Mouse (Mus musculus) liver, embryonic 15.5 days (tissue): Measurements from ENCODE around the gene Ccdc116. TPM values are rescaled to one million over a fixed set of nuclear protein-coding genes. Genes with fewer than 3 reads are reported as not detected.

Experiments used
- ATAC-seq: fragments of 200-750 bp; cut with Nextera tagmentation; 2 replicates; pipeline ENCODE4 v1.8.0; 2017; ENCODE audit warnings: moderate number of reproducible peaks, mild to moderate bottlenecking, moderate library complexity; ENCODE audit not compliant: insufficient read depth
- H3K27ac ChIP-seq: fragments of 300-500 bp; sonication (generic); replicated peaks from 2 replicates; pipeline ENCODE4 v1.5.1; 2015; ENCODE audit warnings: mild to moderate bottlenecking, inconsistent platforms
- H3K27me3 ChIP-seq: fragments of 300-500 bp; sonication (generic); 2 replicates; pipeline ENCODE4 v1.6.1; 2015; ENCODE audit warnings: mild to moderate bottlenecking, inconsistent platforms
- H3K36me3 ChIP-seq: fragments of 300-500 bp; sonication (generic); replicated peaks from 2 replicates; pipeline ENCODE4 v1.6.1; 2015; ENCODE audit warnings: moderate library complexity, mild to moderate bottlenecking, inconsistent platforms
- H3K4me1 ChIP-seq: fragments of 300-500 bp; sonication (generic); replicated peaks from 2 replicates; pipeline ENCODE4 v1.6.1; 2015; ENCODE audit warnings: inconsistent platforms
- H3K4me2 ChIP-seq: fragments of 300-500 bp; sonication (generic); 2 replicates; pipeline ENCODE4 v1.6.1; 2015; ENCODE audit warnings: moderate library complexity, mild to moderate bottlenecking, inconsistent platforms
- H3K4me3 ChIP-seq: fragments of 300-500 bp; sonication (generic); replicated peaks from 2 replicates; pipeline ENCODE4 v1.5.1; 2015; ENCODE audit warnings: mild to moderate bottlenecking, inconsistent platforms
- H3K9ac ChIP-seq: fragments of 300-500 bp; sonication (generic); 2 replicates; pipeline ENCODE4 v1.6.1; 2015; ENCODE audit warnings: moderate library complexity, mild to moderate bottlenecking, inconsistent platforms
- H3K9me3 ChIP-seq: fragments of 300-500 bp; sonication (generic); replicated peaks from 2 replicates; pipeline ENCODE4 v1.6.1; 2016; ENCODE audit warnings: inconsistent platforms
- WGBS: fragments of 180-500 bp; shearing (Covaris S2); methylation state at CpG from one replicate; pipeline ENCODE4 v1.1.7; 2015; ENCODE audit warnings: mixed read lengths; ENCODE audit not compliant: insufficient replicate concordance; 5-methylcytosine and 5-hydroxymethylcytosine counted together
- polyA plus RNA-seq: library from polyadenylated mRNA; unstranded; fragments of >200 nt; fragmentation: Nextera tagmentation; extraction: Ambion mirVana; gene quantifications from 2 replicates; pipeline ENCODE4 v1.2.1, GENCODE M21; 2015

The Ccdc116 gene
- polyA plus RNA-seq, 1 experiment from 2014 or later: 0.26 TPM

DNA sequence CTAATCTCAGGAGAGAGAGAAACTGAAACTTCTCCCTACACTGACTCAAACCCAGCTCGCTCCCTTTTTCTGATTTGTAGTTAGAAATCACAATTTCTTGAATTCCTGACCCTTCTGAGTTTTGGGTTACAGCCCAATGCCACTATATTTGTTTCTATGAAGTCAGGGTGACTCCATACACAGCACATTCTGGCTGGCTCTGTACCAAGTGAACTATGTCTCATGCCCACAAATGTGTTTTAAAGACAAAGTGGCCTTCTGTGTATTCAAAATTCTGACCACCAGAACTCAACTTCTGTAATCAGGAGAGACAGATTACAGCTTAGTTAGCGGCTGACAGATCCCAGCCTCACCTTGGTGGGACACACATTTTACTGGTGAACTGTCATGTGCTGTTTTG lies 7.3 kb upstream of the Ccdc116 start:
- peaks cover 74% of the 10 kb centered on the region for H3K36me3 ChIP-seq
- H3K9me3 ChIP-seq: no peaks in the 10 kb centered on the region
- no peak overlapping the region for H3K4me2 ChIP-seq
- ATAC-seq: no peak
- no peak overlapping the region for H3K27ac ChIP-seq
- H3K4me1 ChIP-seq: no peaks in the 10 kb centered on the region
- no peaks in the 10 kb centered on the region for H3K27me3 ChIP-seq
- 80% methylated on average over 2 of the region's 2 CpGs for WGBS
- no peak overlapping the region for H3K9ac ChIP-seq
- no peak overlapping the region for H3K4me3 ChIP-seq

DNA sequence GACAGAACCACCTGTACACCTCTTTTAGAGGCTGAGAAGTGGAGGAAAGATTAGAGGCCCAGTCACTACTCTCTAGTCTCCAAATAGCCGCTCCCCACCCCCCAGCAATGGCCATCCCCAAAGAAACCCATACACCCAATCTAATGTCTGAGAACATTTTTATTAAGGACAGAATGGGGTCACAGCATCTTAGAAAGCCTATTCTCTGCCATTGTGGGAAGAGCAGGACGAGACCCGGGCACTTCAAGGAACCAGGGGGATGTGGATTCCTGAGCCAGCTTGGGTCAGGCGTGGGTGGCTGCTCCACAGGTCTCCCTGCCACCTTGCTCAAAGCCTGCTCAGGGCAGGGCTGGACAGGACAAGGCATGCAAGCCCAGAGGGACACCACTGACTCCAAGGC lies 4.8 kb upstream of the Ccdc116 start:
- no peaks in the 10 kb centered on the region for H3K9me3 ChIP-seq
- no peak for ATAC-seq
- H3K36me3 ChIP-seq: peaks cover 51% of the 10 kb centered on the region

DNA sequence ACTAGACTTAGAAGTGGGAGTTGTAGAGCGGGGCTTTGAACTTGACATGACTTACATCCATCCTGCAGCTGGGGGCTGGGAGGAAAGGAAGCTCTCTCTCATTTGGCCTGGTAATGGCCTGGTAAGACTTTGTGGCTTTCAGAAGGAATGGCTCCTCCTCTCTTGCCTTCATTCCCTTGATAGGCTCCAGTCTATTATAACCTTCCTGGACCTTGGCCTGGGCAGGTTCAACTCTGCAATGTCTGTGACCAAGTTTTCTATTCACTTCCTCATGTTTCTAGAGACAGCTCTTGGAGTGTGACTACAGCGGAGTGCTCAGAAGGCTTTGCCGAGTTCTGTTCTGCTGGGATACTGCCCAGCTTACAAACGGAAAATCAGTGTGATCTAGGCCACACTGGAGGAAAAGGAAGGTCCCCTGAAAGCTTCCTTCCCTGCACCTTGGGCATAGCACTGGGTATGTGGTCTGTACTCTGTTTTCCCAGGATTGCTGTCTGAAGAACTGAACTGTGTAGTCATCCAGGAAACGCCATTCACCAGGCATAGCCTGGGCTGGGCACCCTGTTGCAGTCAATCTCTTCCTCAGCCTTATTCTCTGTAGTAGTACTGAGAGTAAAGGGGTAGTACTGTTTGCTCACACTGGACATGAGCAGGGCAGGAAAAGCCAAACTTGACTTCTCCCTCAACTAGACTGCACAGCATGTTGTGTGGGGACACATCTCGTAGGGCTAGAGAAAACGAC lies 3.7 kb upstream of the Ccdc116 start:
- H3K27me3 ChIP-seq: peaks cover 11% of the 10 kb centered on the region; the same call in 1 of the 2 replicates
- H3K4me1 ChIP-seq: peaks cover 20% of the 10 kb centered on the region
- H3K9me3 ChIP-seq: no peaks in the 10 kb centered on the region
- H3K36me3 ChIP-seq: peaks cover 42% of the 10 kb centered on the region
- no peak for ATAC-seq
- no peak overlapping the region for H3K27ac ChIP-seq
- H3K4me3 ChIP-seq: no peak overlapping the region
- H3K4me2 ChIP-seq: no peak overlapping the region
- WGBS: 73% methylated on average over 7 of the region's 7 CpGs
- no peak overlapping the region for H3K9ac ChIP-seq

More for the DNA sequence above, 4.8 kb upstream of the Ccdc116 start:
- 87% methylated on average over 4 of the region's 4 CpGs for WGBS
- no peak overlapping the region for H3K9ac ChIP-seq
- no peak overlapping the region for H3K4me3 ChIP-seq
- H3K4me2 ChIP-seq: no peak overlapping the region
- H3K4me1 ChIP-seq: peaks cover 17% of the 10 kb centered on the region
- no peak overlapping the region for H3K27ac ChIP-seq
- H3K27me3 ChIP-seq: peaks cover 11% of the 10 kb centered on the region; the same call in 1 of the 2 replicates

DNA sequence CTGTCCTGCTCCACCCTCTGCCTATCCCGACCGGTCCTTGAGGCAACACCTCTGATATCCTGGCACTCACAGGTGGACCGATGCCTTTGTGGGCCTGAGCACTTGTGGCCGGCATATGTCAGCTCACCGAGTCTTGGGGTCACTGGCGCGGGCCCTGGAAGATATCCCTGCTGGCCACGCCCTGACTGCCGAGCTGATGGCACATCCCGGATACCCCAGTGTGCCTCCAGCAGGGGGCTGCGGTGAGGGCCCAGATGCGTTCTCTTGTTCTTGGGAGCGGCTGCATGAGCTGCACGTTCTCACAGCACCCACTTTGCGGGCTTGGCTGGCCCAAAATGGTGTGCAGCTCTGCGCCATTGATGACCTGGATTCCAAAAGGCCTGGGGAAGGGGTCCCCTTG lies 1.1 kb upstream of the Ccdc116 start:
- 8% methylated on average over 16 of the region's 16 CpGs for WGBS

DNA sequence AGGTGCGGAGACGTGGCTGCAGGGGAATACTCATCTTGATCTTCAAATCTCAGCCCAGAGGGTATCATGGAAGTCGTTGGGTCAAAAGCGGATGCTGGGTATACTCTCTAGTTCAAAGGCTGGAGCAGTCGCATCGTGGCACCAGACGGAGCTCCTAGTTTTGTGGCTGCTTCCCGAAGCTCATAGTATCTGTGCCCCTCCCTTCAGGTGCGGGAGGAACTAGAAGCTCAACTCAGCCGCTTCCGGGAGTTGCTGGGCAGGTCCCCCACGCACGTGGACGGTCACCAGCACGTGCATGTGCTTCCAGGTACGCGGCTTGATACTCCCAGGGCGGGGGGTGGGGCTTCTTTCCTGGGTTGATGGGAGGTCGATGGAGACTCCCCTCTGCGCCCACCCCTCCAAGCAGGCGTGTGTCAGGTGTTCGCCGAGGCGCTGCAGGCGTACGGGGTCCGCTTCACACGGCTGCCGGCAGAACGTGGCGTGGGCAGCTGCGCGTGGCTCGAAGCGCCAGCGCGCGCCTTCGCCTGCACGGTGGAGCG lies 431 bp upstream of the Ccdc116 start:
- no peak overlapping the region for H3K27ac ChIP-seq
- under 1% methylated on average over 41 of the region's 41 CpGs for WGBS
- peak overlapping the region; percentile 63 for H3K4me3 ChIP-seq

More for the DNA sequence above, 1.1 kb upstream of the Ccdc116 start:
- peaks cover 19% of the 10 kb centered on the region for H3K36me3 ChIP-seq
- H3K9me3 ChIP-seq: no peaks in the 10 kb centered on the region
- H3K9ac ChIP-seq: peak overlapping the region; percentile 59; the same call in 1 of the 2 replicates
- H3K4me1 ChIP-seq: peaks cover 20% of the 10 kb centered on the region
- no peak overlapping the region for H3K27ac ChIP-seq
- H3K4me2 ChIP-seq: peak overlapping the region; percentile 92
- peak overlapping the region; percentile 63 for H3K4me3 ChIP-seq
- H3K27me3 ChIP-seq: peaks cover 11% of the 10 kb centered on the region; the same call in 1 of the 2 replicates
- peak; percentile 48 for ATAC-seq

DNA sequence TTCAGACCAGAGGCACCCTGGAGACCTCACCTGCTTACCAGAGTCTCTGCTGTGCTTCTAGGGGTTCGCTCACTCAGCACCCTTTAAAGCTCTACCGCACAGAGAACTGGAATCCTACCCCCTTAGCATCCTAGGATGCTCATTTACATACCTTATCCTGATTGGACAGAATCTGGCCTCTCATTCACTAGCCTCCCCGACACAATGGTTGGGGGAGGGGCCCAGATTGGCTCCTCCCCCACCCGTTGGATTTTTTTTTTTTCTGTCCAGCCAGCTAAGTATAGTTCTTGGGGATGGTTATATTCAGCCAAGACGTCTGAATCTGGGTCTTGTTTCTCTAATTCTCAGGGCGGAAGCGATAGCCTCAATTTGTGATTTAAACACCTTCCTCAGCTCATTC lies 2.7 kb downstream of the Ccdc116 start, which contains the start of gene Ydjc:
Ydjc (plus strand) TSS at position 283 of the 400 bp plus-strand sequence.
- 26% methylated on average over 7 of the region's 7 CpGs for WGBS
- Histone ChIP-seq H3K9ac (no peak within 1 kb of the TSS), H3K4me1 (peaks cover 20% of the 10 kb centered on the region), H3K27ac (no peak within 1 kb of the TSS), H3K4me2 (no peak within 1 kb of the TSS), H3K9me3 (no peaks in the 10 kb centered on the region), H3K27me3 (peaks cover 11% of the 10 kb centered on the region; the same call in 1 of the 2 replicates), H3K36me3 (no peaks in the 10 kb centered on the region), H3K4me3 (no peak within 1 kb of the TSS)
- ATAC-seq: no peak

More for the DNA sequence above, 431 bp upstream of the Ccdc116 start:
- ATAC-seq: 0 out of 2 replicates have a peak, but pooled peaks have one; percentile 1
- Histone ChIP-seq H3K36me3 (peaks cover 13% of the 10 kb centered on the region), H3K27me3 (peaks cover 11% of the 10 kb centered on the region; the same call in 1 of the 2 replicates), H3K9me3 (no peaks in the 10 kb centered on the region), H3K9ac (peak overlapping the region; percentile 59), H3K4me1 (peaks cover 20% of the 10 kb centered on the region), H3K4me2 (peak overlapping the region; percentile 92)

GRCm38 (mm10) chr16:17137355-17137754 lies 9.7 kb downstream of the Ccdc116 start:
- Histone ChIP-seq H3K9ac (no peak overlapping the region), H3K4me2 (no peak overlapping the region), H3K27ac (no peak overlapping the region), H3K4me1 (peaks cover 7% of the 10 kb centered on the region), H3K4me3 (no peak overlapping the region), H3K36me3 (no peaks in the 10 kb centered on the region), H3K9me3 (no peaks in the 10 kb centered on the region), H3K27me3 (peaks cover 4% of the 10 kb centered on the region; the same call in 1 of the 2 replicates)
- ATAC-seq: no peak
- WGBS: 76% methylated on average over 15 of the region's 15 CpGs

GRCm38 (mm10) chr16:17132906-17133200 lies 14.2 kb downstream of the Ccdc116 start:
- peak overlapping the region; percentile 63; the same call in 1 of the 2 replicates for H3K27ac ChIP-seq

GRCm38 (mm10) chr16:17132089-17132905 lies 14.7 kb downstream of the Ccdc116 start, which contains the start of gene Sdf2l1:
Gene Sdf2l1, minus strand, starts transcription at chr16:17132383.
- Histone ChIP-seq H3K9me3 (no peaks in the 10 kb centered on the region), H3K9ac (peak within 1 kb of the TSS; percentile 88), H3K27ac (peak within 1 kb of the TSS; percentile 72), H3K4me3 (peak within 1 kb of the TSS; percentile 89), H3K27me3 (peaks cover 4% of the 10 kb centered on the region; the same call in 1 of the 2 replicates), H3K36me3 (no peaks in the 10 kb centered on the region), H3K4me1 (peaks cover 22% of the 10 kb centered on the region), H3K4me2 (peak within 1 kb of the TSS; percentile 99)
- peak; percentile 97 for ATAC-seq
- under 1% methylated on average over 47 of the region's 47 CpGs for WGBS

More at GRCm38 (mm10) chr16:17132906-17133200, 14.2 kb downstream of the Ccdc116 start:
- peak overlapping the region; percentile 89 for H3K4me3 ChIP-seq
- peaks cover 22% of the 10 kb centered on the region for H3K4me1 ChIP-seq
- peaks cover 4% of the 10 kb centered on the region; the same call in 1 of the 2 replicates for H3K27me3 ChIP-seq
- ATAC-seq: no peak
- no peaks in the 10 kb centered on the region for H3K9me3 ChIP-seq
- no peaks in the 10 kb centered on the region for H3K36me3 ChIP-seq
- WGBS: 56% methylated on average over 7 of the region's 7 CpGs
- peak overlapping the region; percentile 99 for H3K4me2 ChIP-seq
- peak overlapping the region; percentile 88 for H3K9ac ChIP-seq

GRCm38 (mm10) chr16:17131191-17132088 lies 15.6 kb downstream of the Ccdc116 start:
- Histone ChIP-seq H3K4me1 (peaks cover 22% of the 10 kb centered on the region), H3K27ac (peak overlapping the region; percentile 72; the same call in 1 of the 2 replicates), H3K27me3 (peaks cover 4% of the 10 kb centered on the region; the same call in 1 of the 2 replicates), H3K9ac (peak overlapping the region; percentile 88), H3K9me3 (no peaks in the 10 kb centered on the region), H3K4me2 (peak overlapping the region; percentile 99), H3K36me3 (no peaks in the 10 kb centered on the region), H3K4me3 (peak overlapping the region; percentile 89)
- 3% methylated on average over 43 of the region's 43 CpGs for WGBS
- ATAC-seq: no peak
